Mouse (Mus musculus) frontal cortex, postnatal 25 days (tissue): ENCODE results near the gene S100a16.

Source experiments
- DNase-seq, 2 experiments: peaks; one replicate each; pipeline ENCODE4 v3.0.0; 2022; ENCODE audit warnings: low spot score in 2 of 2

The S100a16 gene

DNA sequence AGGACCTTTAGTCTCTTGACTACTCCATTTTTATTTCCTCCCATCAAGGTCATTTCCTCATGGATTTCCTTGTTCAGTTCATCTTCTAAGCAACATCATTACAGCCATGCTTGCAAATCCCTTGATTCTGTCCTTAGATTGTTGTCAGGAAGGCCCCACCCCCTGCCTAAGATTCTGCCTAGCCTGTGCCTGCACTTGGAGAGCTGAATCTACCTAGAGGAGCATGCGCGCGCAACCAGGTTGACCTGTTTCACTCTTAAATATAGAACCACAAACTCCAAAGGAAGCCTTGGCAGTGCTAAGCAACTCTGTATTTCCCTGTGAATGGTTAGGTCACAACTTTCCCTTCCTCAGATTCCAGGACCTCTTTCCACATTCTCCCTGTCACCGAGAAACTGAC lies 19.3 kb upstream of the S100a16 start:
- DNase-seq: no peak

DNA sequence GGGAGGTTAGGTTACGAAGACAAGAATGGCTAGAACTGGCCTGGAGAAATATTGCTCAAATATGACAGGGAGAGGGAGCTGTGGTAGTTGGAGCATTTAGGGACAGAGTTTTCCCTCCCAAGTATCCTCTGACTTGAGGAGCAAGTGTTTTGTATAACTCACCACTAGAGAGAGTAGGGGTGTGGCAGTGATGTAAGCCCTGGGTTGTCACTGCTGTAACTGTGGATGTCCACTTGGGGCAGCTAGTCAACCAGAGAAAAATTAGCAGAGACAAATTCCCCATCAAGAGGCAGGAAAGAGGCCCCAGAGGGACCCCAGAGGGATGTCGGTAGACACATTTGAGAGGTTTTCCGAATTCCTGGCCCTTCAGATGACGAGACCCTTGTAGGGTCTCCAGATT lies 11.6 kb upstream of the S100a16 start:
- DNase-seq: no peak

DNA sequence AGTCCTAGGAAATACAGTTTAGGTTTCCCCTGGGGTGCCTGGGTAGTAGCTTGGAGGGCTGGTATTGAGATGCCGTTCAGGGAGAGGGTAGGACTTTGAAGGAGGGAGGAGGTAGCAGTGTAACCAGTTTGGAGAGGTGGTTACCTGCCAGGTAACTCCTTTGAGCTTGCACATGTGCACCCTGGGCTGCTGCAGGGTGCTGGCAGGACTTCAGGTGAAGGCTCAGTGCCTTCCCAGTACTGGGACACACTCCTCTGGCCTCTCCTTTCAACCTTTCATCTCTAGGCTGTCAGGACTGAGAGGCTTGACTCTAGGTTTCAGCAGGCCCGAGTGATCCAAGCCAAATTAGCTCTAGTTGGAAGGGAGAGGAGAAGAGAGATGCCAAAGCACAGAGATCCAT lies 11.0 kb upstream of the S100a16 start:
- DNase-seq: no peak

GRCm38 (mm10) chr3:90526580-90526979 lies 10.5 kb upstream of the S100a16 start, which contains the start of gene S100a14:
S100a14 (plus strand) TSS chr3:90526856.
- DNase-seq: no peak

GRCm38 (mm10) chr3:90527291-90527873 lies 9.7 kb upstream of the S100a16 start:
- no peak for DNase-seq

DNA sequence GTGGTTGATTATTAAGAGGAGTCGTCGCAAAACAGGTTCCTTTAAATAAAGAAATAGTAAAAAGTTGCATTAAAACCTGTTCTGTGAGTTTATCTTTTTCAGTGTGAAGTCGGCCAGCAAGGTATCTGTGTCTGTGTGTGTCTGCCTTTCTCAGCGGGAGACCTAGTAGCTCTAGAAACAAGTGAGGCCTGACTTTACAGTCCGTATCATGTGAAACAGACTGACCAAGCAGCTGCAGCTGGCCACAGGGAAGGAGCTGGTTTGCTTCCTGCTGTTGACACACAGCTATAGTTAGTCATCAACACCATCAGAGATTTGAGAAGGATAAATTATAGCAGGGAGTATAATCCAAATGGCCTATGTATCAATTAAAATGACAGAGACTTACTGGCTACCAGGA lies 5.3 kb upstream of the S100a16 start:
- no peak for DNase-seq

DNA sequence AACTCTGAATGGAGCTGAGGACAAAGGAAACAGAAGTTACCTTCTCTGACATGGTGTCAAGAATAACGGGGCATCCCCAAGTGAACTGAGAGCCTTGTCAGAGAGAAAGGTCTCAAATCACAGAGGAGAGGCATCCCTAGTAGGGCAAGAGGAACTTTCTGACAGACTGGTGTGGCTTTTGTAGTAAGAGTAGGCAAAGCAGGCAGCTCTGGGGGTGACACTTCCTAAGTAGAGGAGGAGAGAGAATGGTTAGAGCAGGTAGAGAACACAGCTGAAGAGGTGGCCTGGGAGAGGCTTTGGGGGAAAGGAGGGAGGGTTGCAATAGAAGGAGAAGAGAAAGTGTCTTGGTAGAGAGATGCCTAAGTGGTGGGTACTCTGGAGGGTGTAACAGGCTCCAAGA lies 1.6 kb upstream of the S100a16 start:
- DNase-seq: no peak

GRCm38 (mm10) chr3:90537905-90538296 lies 847 bp downstream of the S100a16 start:
- DNase-seq: no peak

DNA sequence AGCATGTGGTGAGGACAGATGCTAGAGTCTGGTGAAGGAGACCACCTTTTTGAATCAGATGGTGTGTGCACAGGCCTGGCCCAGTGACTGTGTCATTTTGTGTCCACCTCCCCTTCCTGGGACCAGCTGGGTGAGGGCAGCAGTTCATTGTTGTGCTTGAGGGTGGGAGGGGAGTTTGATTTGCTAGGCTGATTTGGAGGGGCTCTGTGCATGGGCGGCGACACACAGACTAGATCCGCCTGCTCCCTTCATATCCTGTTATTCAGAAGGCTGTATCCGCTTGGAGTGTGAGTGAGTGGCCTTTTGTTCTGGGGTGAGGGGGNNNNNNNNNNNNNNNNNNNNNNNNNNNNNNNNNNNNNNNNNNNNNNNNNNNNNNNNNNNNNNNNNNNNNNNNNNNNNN lies 3.9 kb downstream of the S100a16 start:
- no peak for DNase-seq

DNA sequence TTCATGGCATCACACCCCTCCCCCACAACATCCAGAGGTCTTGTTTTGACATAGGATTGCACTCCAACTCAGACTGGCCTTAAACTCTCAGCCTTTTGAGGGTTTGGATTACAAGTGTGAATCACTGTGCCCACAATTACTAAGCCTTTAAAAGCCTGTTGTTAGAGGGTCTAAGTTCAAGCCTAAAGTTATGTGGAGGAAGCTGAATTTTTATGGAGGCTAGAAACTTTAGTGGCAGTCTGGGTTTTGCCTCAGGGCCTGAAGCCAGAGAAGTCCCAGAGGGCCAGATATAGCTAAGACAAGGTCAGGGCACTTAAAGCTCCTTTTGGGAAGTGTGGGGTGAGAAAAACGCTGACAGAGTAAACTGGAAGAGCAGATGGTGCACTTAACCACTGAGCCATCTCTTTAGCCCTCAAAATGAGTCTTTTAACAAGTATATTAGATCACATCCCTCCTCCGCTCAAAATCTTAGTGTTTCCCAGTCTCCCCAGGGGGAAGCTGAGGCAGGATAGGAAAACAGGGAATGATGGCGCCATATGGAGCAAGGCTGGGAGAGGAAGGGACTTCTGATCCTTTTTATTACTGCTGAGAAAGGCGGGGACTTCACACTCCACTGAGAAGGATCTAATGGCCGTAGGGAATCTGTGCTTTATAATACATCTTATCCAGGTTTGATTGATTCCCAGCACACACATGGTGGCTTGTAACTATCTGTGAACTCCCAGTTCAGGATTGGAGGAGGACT lies 12.8 kb downstream of the S100a16 start:
- DNase-seq: no peak

DNA sequence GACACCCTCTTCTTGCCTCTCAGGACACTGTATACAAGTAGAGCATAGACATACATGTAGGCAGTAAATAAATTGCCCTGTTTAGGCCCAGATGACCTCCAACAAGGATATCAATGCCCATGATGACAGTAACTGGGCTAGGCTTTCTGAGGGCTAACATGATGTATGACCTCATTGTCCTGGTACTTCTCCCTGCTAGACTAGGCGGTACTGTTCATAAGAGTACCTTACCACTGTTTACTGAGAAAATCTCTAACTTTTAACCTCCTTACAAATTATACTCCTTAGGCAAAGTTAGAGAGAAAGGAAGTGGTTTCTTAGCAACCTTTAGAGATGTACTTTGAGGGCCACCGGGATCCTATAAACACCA lies 13.4 kb downstream of the S100a16 start:
- DNase-seq: no peak

DNA sequence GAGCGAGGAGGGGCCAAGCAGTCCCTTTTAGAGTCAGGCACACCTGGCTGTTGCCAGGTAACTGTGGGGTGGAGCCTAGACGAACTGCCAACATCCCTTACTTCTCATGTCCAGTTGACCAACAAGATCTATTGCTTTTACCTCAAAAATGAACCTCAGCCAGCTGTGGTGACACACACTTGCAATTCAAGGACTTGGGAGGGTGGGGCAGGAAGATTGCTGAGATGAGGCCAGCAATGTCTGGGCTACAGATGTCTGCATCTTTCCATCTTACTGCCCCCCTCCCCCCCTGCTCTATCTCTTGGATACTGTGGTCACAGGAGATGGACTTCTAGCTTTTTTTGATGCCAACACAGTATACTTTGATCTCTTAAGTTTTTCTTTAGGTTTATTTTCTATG lies 15.2 kb downstream of the S100a16 start:
- no peak for DNase-seq

DNA sequence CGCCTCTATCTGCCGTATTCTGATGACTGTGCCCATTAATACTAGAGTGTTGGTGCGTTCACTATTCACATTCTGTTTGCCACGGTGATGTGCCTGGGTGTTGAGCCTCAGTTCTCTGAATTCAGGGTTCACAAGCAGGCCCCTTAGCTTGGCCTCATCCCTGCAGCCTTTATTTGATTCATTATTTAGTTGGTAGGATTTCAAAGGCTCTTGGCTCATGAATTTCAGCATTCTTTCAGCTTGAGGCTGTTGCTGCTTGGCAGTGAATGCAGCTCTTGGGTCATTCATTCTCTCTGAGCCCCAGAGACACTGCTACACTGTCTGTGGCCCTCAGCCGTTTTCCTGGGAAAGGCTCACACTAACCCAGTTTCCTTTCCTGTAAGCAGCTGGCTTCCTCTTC lies 18.9 kb downstream of the S100a16 start:
- DNase-seq: no peak

GRCm38 (mm10) chr3:90560008-90560628 lies 23.1 kb downstream of the S100a16 start, which contains the start of gene S100a3:
S100a3 (plus strand) TSS chr3:90560578.
- DNase-seq: no peak

GRCm38 (mm10) chr3:90574691-90575090 lies 37.6 kb downstream of the S100a16 start:
- DNase-seq: no peak

GRCm38 (mm10) chr3:90575320-90575719 lies 38.3 kb downstream of the S100a16 start:
- DNase-seq: no peak

DNA sequence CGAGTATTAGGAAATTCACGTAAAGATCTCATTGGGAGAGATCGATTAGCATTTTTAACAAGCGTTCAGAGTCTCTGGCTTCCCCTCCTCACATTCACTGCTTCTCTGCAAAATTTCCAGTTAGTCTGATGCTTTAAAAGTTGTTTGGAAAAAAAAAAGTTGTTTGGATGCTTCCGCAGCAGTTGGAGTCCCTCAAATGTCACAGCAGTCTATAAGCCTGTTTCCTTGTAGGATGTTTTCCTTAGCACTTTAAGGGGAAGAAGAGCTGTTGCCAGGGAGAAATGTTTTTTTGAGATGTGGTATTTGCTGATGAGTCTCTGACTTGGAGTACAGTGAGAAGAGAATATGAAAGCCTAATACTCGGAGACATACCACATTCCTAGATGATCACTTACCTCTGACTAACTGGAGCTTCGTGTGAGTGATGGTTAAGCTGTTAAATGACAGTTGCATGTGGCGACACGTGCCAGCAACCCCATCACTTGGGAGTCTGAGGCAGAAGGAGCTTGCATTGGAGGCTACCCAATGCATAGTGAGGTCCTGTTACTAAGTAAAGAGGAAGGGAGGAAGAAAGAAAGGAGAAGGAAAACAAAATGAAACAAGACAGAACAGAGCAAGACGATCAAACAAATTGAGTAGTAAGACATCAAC lies 39.4 kb downstream of the S100a16 start:
- DNase-seq: no peak

DNA sequence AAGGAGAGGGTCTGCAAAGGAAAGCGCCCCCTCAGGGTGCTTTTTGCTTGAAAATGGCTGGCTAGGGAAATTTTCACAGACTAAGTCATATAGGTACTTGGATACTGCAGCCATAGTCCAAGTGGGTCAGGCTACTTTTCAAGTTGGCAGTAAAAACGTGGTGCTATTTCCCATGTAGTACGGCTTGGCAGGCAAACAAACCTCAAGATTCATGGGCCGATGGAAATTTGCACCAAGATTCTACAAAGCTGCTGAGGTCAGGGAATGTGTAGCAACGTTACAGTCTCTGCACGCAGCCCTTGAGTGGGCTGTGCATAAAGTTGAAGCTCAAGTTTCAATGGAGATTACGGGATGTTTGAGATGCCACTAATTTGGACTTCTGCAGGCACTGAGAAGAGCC lies 42.4 kb downstream of the S100a16 start:
- DNase-seq: no peak

DNA sequence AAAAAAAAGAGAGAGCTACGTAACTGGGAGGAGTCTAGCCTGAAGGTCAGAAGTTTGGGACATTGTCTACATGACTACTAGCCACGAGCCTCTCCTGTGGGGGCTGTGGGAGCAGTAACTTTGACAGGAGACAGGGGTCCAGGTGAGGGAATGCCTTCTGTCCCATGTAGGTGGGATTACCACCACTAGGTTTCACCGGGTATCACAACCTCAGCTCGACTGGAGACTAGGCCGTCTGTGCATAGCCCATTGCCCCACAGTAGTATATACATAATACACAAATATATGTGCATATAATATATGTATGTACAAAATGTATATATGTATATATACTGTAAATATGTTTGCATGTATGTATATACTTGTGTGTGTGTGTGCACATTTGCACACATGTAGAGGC lies 44.1 kb downstream of the S100a16 start:
- no peak for DNase-seq

GRCm38 (mm10) chr3:90582156-90582555 lies 45.1 kb downstream of the S100a16 start:
- no peak for DNase-seq

DNA sequence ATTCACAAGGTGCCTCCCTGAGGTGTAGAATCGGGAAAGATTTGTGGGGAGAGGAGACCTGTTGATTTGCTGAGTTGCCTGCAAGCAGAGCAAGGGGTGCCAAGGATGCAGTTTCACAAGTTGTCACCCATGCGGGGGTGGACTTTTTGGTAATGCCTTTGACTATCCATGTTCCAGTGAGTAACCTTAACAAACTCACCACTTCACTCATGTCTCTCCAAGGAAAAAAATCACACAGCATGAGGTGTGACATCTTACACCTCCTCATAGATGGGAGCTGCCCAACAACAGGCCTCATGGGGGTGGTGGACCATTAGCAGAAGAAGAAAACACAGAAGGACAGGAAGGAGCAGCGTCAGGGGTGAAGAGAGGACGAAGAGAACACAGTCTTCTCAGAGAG lies 45.5 kb downstream of the S100a16 start:
- no peak for DNase-seq

DNA sequence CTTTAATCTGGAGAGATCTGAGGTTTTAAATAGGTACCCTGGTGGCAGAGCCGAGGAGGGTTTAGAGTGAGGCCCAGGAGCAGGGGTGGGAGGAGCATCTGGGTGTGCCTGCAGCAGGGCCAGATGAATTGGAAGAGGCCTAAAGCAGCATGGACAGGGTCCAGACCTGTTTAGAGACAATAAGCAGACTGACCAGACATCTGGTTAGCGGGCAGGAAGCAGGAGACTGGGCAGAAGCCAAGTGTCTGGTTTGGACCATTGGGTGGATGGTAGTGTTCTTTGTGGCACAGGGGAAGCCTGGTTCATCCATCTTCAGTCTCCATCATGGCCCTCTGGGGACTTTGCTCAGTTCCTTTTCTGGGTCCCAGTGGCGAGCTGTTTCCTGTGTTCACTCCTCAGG lies 46.8 kb downstream of the S100a16 start:
- no peak for DNase-seq

DNA sequence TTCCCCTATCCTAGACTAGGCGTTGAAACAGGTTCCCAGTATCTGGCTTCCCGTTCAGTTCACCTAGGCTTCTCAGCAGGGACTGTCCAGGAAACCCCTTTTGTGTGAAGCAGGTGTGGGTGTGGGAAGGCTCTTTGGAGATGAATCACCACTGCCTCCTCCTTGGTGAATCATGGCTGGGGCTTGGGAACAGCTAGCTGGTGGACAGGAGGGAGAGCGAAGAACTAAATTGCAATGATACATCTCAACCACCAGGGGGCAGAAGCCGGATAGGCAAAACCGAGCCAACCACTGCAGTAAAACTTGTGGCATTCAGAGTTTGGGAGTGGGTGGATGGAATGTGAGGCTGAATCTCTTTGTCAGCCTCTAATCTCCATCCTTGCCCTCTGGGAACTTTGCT lies 48.5 kb downstream of the S100a16 start:
- peak in 1 of 2 experiments; percentile 64 for DNase-seq
